Mouse (Mus musculus): ENCODE results near the gene Fastk. TPM values are rescaled to one million over a fixed set of nuclear protein-coding genes. Genes with fewer than 3 reads are reported as not detected.
A peak's percentile ranks its signal among the peaks of the same experiment; 100 is the strongest.

Fastk gene
- polyA plus RNA-seq, 1 experiment from 2014 or later = 88.5 TPM

GRCm38 (mm10) chr5:24392724-24393123 is 52.4 kb downstream of the Fastk start:
- DNase-seq (ENCODE audit: low spot score) = no peak

GRCm38 (mm10) chr5:24391864-24392263 is 53.2 kb downstream of the Fastk start, which contains the start of gene Atg9b:
Gene Atg9b (minus strand): TSS chr5:24392143.
- no peak for DNase-seq (ENCODE audit: low spot score)

- DNase-seq (ENCODE audit: low spot score) = no peak
Observed at GRCm38 (mm10) chr5:24389658-24390020, 55.4 kb downstream of the Fastk start.

GRCm38 (mm10) chr5:24389011-24389657 is 56.0 kb downstream of the Fastk start:
- peak; percentile 83 for DNase-seq (ENCODE audit: low spot score)

Other genes starting within 250 kb of the Fastk start
- gene Kcnh2, start 93.7 kb downstream of the Fastk start, polyA plus RNA-seq (2015; fragmentation: Nextera tagmentation; extraction: Ambion mirVana) = 5.3 and 7.2 TPM in 2 replicates
- gene Nos3, start 80.5 kb downstream of the Fastk start, polyA plus RNA-seq (2015; fragmentation: Nextera tagmentation; extraction: Ambion mirVana) = 1.5 and 1.7 TPM in 2 replicates
- 2.0 and 3.0 TPM in 2 replicates for gene Atg9b, start 53.1 kb downstream of the Fastk start, polyA plus RNA-seq (2015; fragmentation: Nextera tagmentation; extraction: Ambion mirVana)
- 32.6 and 33.9 TPM in 2 replicates for gene Abcb8, start 51.6 kb downstream of the Fastk start, polyA plus RNA-seq (2015; fragmentation: Nextera tagmentation; extraction: Ambion mirVana)
- gene Asic3, start 31.9 kb downstream of the Fastk start, polyA plus RNA-seq (2015; fragmentation: Nextera tagmentation; extraction: Ambion mirVana) = 0.34 and 0.54 TPM in 2 replicates
- gene Cdk5, start 21.8 kb downstream of the Fastk start, polyA plus RNA-seq (2015; fragmentation: Nextera tagmentation; extraction: Ambion mirVana) = 31.4 and 35.1 TPM in 2 replicates
- 23.2 and 26.6 TPM in 2 replicates for gene Slc4a2, start 21.4 kb downstream of the Fastk start, polyA plus RNA-seq (2015; fragmentation: Nextera tagmentation; extraction: Ambion mirVana)
- 33.7 and 35.4 TPM in 2 replicates for gene Tmub1, start 2.6 kb upstream of the Fastk start, polyA plus RNA-seq (2015; fragmentation: Nextera tagmentation; extraction: Ambion mirVana)
- 24.5 and 26.9 TPM in 2 replicates for gene Agap3, start 6.9 kb upstream of the Fastk start, polyA plus RNA-seq (2015; fragmentation: Nextera tagmentation; extraction: Ambion mirVana)
- gene Gbx1, start 81.9 kb upstream of the Fastk start, polyA plus RNA-seq (2015; fragmentation: Nextera tagmentation; extraction: Ambion mirVana) = 0.10 TPM in 1 of 2 replicates, not detected in the other
- 0.88 and 0.94 TPM in 2 replicates for gene Asb10, start 95.7 kb upstream of the Fastk start, polyA plus RNA-seq (2015; fragmentation: Nextera tagmentation; extraction: Ambion mirVana)
- not detected in 2 replicates for gene 4931409K22Rik, start 111.5 kb upstream of the Fastk start, polyA plus RNA-seq (2015; fragmentation: Nextera tagmentation; extraction: Ambion mirVana)
- 119 and 121 TPM in 2 replicates for gene Abcf2, start 132.2 kb upstream of the Fastk start, polyA plus RNA-seq (2015; fragmentation: Nextera tagmentation; extraction: Ambion mirVana)
- gene Chpf2, start 141.5 kb upstream of the Fastk start, polyA plus RNA-seq (2015; fragmentation: Nextera tagmentation; extraction: Ambion mirVana) = 16.8 and 18.5 TPM in 2 replicates
- gene Smarcd3, start 179.1 kb upstream of the Fastk start, polyA plus RNA-seq (2015; fragmentation: Nextera tagmentation; extraction: Ambion mirVana) = 2.0 and 2.5 TPM in 2 replicates
- gene Nub1, start 240.2 kb upstream of the Fastk start, polyA plus RNA-seq (2015; fragmentation: Nextera tagmentation; extraction: Ambion mirVana) = 43.4 and 46.3 TPM in 2 replicates